Mouse (Mus musculus) heart, embryonic 13.5 days (tissue): ENCODE measurements around the gene Gtf2h5. TPM values are rescaled to one million over a fixed set of nuclear protein-coding genes. Genes with fewer than 3 reads are reported as not detected.

ENCODE experiments used
- microRNA-seq: library from miRNA; unstranded; fragments of <30 nt; microRNA quantifications from one replicate; pipeline ENCODE4, GENCODE M21; 2016
- polyA plus RNA-seq: library from polyadenylated mRNA; unstranded; fragments of >200 nt; fragmentation: Nextera tagmentation; extraction: Ambion mirVana; gene quantifications from 2 replicates; pipeline ENCODE4 v1.2.1, GENCODE M21; 2015

The Gtf2h5 gene
- polyA plus RNA-seq, 1 experiment from 2014 or later, result 126 TPM

Small RNA genes lying within 50 kb of the gene (microRNA-seq; reads per million reads assigned to microRNA genes)
- gene Gm22774, result not detected

Other genes with a start within 250 kb of the Gtf2h5 start
- gene Snx9, start 238.5 kb upstream of the Gtf2h5 start, polyA plus RNA-seq, result 20.0 and 20.5 TPM in 2 replicates
- 3.0 and 3.1 TPM in 2 replicates for gene Synj2, start 138.5 kb upstream of the Gtf2h5 start, polyA plus RNA-seq
- 5.1 and 5.6 TPM in 2 replicates for gene Serac1, start within 50 bp of the Gtf2h5 start, polyA plus RNA-seq
- 60.6 and 68.2 TPM in 2 replicates for gene Tulp4, start 26.7 kb downstream of the Gtf2h5 start, polyA plus RNA-seq
- gene Tmem181a, start 177.1 kb downstream of the Gtf2h5 start, polyA plus RNA-seq, result 15.4 and 16.3 TPM in 2 replicates
- 11.3 and 13.4 TPM in 2 replicates for gene Dynlt1a, start 237.7 kb downstream of the Gtf2h5 start, polyA plus RNA-seq